Mouse (Mus musculus): ENCODE measurements around the gene Elavl3. TPM values are rescaled to one million over a fixed set of nuclear protein-coding genes. Genes with fewer than 3 reads are reported as not detected.
"Not testable (repeated sequence)": the region's sequence is repeated elsewhere in the genome, so short reads cannot be mapped to it uniquely, and the experiment has no call there.

The Elavl3 gene
- polyA plus RNA-seq, 1 experiment: 0.64 TPM

GRCm38 (mm10) chr9:22087034-22087618, 35.3 kb upstream of the Elavl3 start:
- Histone ChIP-seq H3K4me3 (ENCODE audit: insufficient read depth, low read depth, low read length) (no peak overlapping the region), H3K27me3 (replicated peaks; ENCODE audit: control insufficient read depth, insufficient read depth, low read length) (no peaks in the 10 kb centered on the region), H3K36me3 (ENCODE audit: control insufficient read depth, insufficient read depth, low read length) (no peaks in the 10 kb centered on the region), H3K4me1 (ENCODE audit: control insufficient read depth, insufficient read depth, low read length) (peaks cover 5% of the 10 kb centered on the region; the same call in 1 of the 2 replicates), H3K27ac (ENCODE audit: insufficient read depth, low read depth, low read length) (no peak overlapping the region)
- WGBS: 86% methylated on average over 2 of the region's 2 CpGs
- no peak for TF ChIP-seq POLR2A (IDR thresholded peaks at IDR 0.05; ENCODE audit: low read depth, low read length)
- no peak for TF ChIP-seq CTCF (conservative IDR thresholded peaks at IDR 0.05; ENCODE audit: insufficient read depth, insufficient read length, low read depth, low read length)
- DNase-seq: no peak

DNA sequence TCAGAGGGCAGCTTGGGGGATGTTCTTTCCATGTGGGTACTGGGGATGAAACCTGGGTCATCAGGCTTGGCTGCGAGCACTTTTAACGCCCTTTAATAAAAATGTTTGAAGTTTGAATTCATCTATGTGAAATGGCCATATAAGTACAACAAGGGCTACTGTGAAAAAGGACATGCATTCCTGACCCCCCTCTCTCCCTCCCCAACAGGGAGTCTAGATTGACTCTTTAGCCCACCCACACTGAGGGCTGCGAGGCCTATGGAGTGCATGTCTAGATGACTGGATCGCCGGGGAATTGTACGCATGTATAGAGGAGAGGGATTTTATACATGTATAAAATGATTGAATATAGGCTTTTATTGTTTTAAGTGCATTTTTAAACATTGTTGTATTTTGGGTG, 34.2 kb upstream of the Elavl3 start:
- Histone ChIP-seq H3K27me3 (replicated peaks; ENCODE audit: control insufficient read depth, insufficient read depth, low read length) (no peaks in the 10 kb centered on the region), H3K4me1 (ENCODE audit: control insufficient read depth, insufficient read depth, low read length) (peaks cover 5% of the 10 kb centered on the region; the same call in 1 of the 2 replicates), H3K27ac (ENCODE audit: insufficient read depth, low read depth, low read length) (peak overlapping the region; percentile 76; the same call in 1 of the 2 replicates), H3K4me3 (ENCODE audit: insufficient read depth, low read depth, low read length) (peak overlapping the region; percentile 69), H3K36me3 (ENCODE audit: control insufficient read depth, insufficient read depth, low read length) (no peaks in the 10 kb centered on the region)
- DNase-seq: no peak
- no peak for TF ChIP-seq CTCF (conservative IDR thresholded peaks at IDR 0.05; ENCODE audit: insufficient read depth, insufficient read length, low read depth, low read length)
- no peak for TF ChIP-seq POLR2A (IDR thresholded peaks at IDR 0.05; ENCODE audit: low read depth, low read length)
- 55% methylated on average over 6 of the region's 6 CpGs for WGBS

DNA sequence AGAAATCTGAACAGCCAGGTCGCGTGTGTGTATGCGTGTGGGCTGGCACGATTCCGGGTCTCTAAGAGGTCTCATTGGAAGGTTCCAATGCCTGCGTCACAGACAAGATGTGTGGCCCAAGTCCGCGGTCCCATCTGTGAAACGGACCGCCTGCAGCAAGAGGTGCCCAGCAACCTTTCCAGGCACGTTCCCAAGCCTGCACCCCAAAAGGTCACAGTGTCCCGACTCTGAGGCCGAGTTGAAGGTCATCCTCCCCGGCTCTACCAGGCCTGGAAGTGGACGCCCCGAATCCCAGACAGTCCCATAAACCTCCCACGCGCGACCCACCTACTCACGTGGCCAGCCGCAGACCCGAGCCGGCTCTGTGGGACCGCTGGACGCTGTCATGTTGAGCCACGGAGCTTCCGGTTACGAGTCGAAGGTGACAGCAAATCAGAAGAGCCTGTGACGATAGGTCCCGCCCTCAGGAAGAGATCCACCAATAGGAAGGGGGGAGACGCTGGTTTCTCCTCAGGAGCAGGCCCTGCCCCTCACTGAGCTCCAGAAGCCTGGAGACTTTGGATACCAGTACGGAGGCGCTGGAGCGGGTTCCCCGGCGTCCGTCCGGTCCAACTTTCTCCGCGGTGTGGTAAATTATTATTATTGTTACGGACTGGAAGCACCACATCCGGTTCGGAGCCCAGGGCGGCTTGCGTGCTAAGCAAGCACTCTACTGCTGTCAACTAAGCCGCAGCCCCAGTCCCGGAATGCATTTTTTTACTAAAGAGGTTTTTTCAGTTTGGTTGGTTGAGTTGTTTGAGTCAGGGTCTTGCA, 33.4 kb upstream of the Elavl3 start, which contains the start of gene Ecsit:
Gene Ecsit (minus strand): TSS at position 417 of the 813 bp plus-strand sequence.
- Histone ChIP-seq H3K36me3 (ENCODE audit: control insufficient read depth, insufficient read depth, low read length) (no peaks in the 10 kb centered on the region), H3K4me1 (ENCODE audit: control insufficient read depth, insufficient read depth, low read length) (peaks cover 5% of the 10 kb centered on the region; the same call in 1 of the 2 replicates), H3K27me3 (replicated peaks; ENCODE audit: control insufficient read depth, insufficient read depth, low read length) (no peaks in the 10 kb centered on the region), H3K4me3 (ENCODE audit: insufficient read depth, low read depth, low read length) (peak within 1 kb of the TSS; percentile 83), H3K27ac (ENCODE audit: insufficient read depth, low read depth, low read length) (peak within 1 kb of the TSS; percentile 87)
- under 1% methylated on average over 48 of the region's 48 CpGs for WGBS
- no peak for TF ChIP-seq CTCF (conservative IDR thresholded peaks at IDR 0.05; ENCODE audit: insufficient read depth, insufficient read length, low read depth, low read length)
- TF ChIP-seq POLR2A (IDR thresholded peaks at IDR 0.05; ENCODE audit: low read depth, low read length): no peak
- peak; percentile 99 for DNase-seq

GRCm38 (mm10) chr9:22084667-22085021, 32.8 kb upstream of the Elavl3 start:
- no peak for TF ChIP-seq CTCF (conservative IDR thresholded peaks at IDR 0.05; ENCODE audit: insufficient read depth, insufficient read length, low read depth, low read length)
- TF ChIP-seq POLR2A (IDR thresholded peaks at IDR 0.05; ENCODE audit: low read depth, low read length): no peak
- Histone ChIP-seq H3K27ac (ENCODE audit: insufficient read depth, low read depth, low read length) (peak overlapping the region; percentile 87), H3K27me3 (replicated peaks; ENCODE audit: control insufficient read depth, insufficient read depth, low read length) (no peaks in the 10 kb centered on the region), H3K4me1 (ENCODE audit: control insufficient read depth, insufficient read depth, low read length) (peaks cover 5% of the 10 kb centered on the region; the same call in 1 of the 2 replicates), H3K4me3 (ENCODE audit: insufficient read depth, low read depth, low read length) (peak overlapping the region; percentile 83), H3K36me3 (ENCODE audit: control insufficient read depth, insufficient read depth, low read length) (no peaks in the 10 kb centered on the region)
- 17% methylated on average over 4 of the region's 4 CpGs for WGBS
- no peak for DNase-seq

GRCm38 (mm10) chr9:22076223-22076622, 24.4 kb upstream of the Elavl3 start:
- no peaks in the 10 kb centered on the region for H3K4me1 ChIP-seq (ENCODE audit: control insufficient read depth, insufficient read depth, low read length)

DNA sequence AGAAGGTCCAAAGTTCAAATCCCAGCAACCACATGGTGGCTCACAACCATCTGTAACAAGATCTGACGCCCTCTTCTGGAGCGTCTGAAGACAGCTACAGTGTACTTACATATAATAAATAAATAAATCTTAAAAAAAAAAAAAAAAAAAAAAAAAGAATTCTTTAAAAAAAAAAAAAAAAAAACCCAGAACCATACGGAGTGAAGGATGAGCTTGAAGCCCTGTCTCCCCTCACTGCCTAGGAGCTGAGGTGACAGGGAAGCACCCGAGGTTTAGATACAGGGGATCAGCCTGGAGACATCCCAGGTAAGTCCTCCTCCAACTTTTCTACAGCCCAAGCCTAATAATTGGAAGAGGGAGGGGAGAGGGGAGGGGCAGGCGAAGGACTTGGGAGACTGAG, 24.0 kb upstream of the Elavl3 start:
- not testable (repeated sequence) for H3K27ac ChIP-seq (ENCODE audit: insufficient read depth, low read depth, low read length); H3K4me3 ChIP-seq (ENCODE audit: insufficient read depth, low read depth, low read length); H3K27me3 ChIP-seq (replicated peaks; ENCODE audit: control insufficient read depth, insufficient read depth, low read length); H3K36me3 ChIP-seq (ENCODE audit: control insufficient read depth, insufficient read depth, low read length); DNase-seq; H3K4me1 ChIP-seq (ENCODE audit: control insufficient read depth, insufficient read depth, low read length)
- 83% methylated on average over 5 of the region's 5 CpGs for WGBS

More at GRCm38 (mm10) chr9:22076223-22076622, 24.4 kb upstream of the Elavl3 start:
- H3K36me3 ChIP-seq (ENCODE audit: control insufficient read depth, insufficient read depth, low read length): no peaks in the 10 kb centered on the region; the same call in none of the 2 replicates
- no peaks in the 10 kb centered on the region for H3K27me3 ChIP-seq (replicated peaks; ENCODE audit: control insufficient read depth, insufficient read depth, low read length)
- 89% methylated on average over 23 of the region's 23 CpGs for WGBS
- no peak overlapping the region for H3K27ac ChIP-seq (ENCODE audit: insufficient read depth, low read depth, low read length)
- TF ChIP-seq POLR2A (IDR thresholded peaks at IDR 0.05; ENCODE audit: low read depth, low read length) (no peak), CTCF (conservative IDR thresholded peaks at IDR 0.05; ENCODE audit: insufficient read depth, insufficient read length, low read depth, low read length) (no peak)
- DNase-seq: no peak
- H3K4me3 ChIP-seq (ENCODE audit: insufficient read depth, low read depth, low read length): no peak overlapping the region

GRCm38 (mm10) chr9:22072276-22072675, 20.5 kb upstream of the Elavl3 start:
- TF ChIP-seq POLR2A (IDR thresholded peaks at IDR 0.05; ENCODE audit: low read depth, low read length) (no peak), CTCF (conservative IDR thresholded peaks at IDR 0.05; ENCODE audit: insufficient read depth, insufficient read length, low read depth, low read length) (no peak)
- no peaks in the 10 kb centered on the region; the same call in none of the 2 replicates for H3K36me3 ChIP-seq (ENCODE audit: control insufficient read depth, insufficient read depth, low read length)
- H3K4me1 ChIP-seq (ENCODE audit: control insufficient read depth, insufficient read depth, low read length): peaks cover 5% of the 10 kb centered on the region; the same call in 1 of the 2 replicates
- no peak for DNase-seq
- 79% methylated on average over 4 of the region's 4 CpGs for WGBS
- no peak overlapping the region for H3K4me3 ChIP-seq (ENCODE audit: insufficient read depth, low read depth, low read length)
- no peak overlapping the region for H3K27ac ChIP-seq (ENCODE audit: insufficient read depth, low read depth, low read length)
- H3K27me3 ChIP-seq (replicated peaks; ENCODE audit: control insufficient read depth, insufficient read depth, low read length): no peaks in the 10 kb centered on the region

All from kidney, adult 2 months (tissue).